Mouse (Mus musculus): ENCODE measurements around the gene Schip1.

The Schip1 gene

GRCm38 (mm10) chr3:68126284-68126856, 61.8 kb downstream of the Schip1 start:
- DNase-seq (ENCODE audit: low read depth, low spot score), result no peak

GRCm38 (mm10) chr3:68130386-68130785, 65.8 kb downstream of the Schip1 start:
- DNase-seq (ENCODE audit: low read depth, low spot score), result no peak

GRCm38 (mm10) chr3:68138833-68139627, 74.4 kb downstream of the Schip1 start:
- DNase-seq (ENCODE audit: low read depth, low spot score), result no peak

GRCm38 (mm10) chr3:68150688-68151087, 86.1 kb downstream of the Schip1 start:
- no peak for DNase-seq (ENCODE audit: low read depth, low spot score)

- no peak for DNase-seq (ENCODE audit: low read depth, low spot score)
Measured at GRCm38 (mm10) chr3:68160175-68160574, 95.6 kb downstream of the Schip1 start.

GRCm38 (mm10) chr3:68160760-68161159, 96.2 kb downstream of the Schip1 start:
- no peak for DNase-seq (ENCODE audit: low read depth, low spot score)

GRCm38 (mm10) chr3:68178248-68178647, 113.6 kb downstream of the Schip1 start:
- DNase-seq (ENCODE audit: low read depth, low spot score), result no peak

- DNase-seq (ENCODE audit: low read depth, low spot score), result no peak
Measured at GRCm38 (mm10) chr3:68187471-68187870, 122.9 kb downstream of the Schip1 start.

GRCm38 (mm10) chr3:68189100-68189499, 124.5 kb downstream of the Schip1 start:
- DNase-seq (ENCODE audit: low read depth, low spot score), result no peak

- DNase-seq (ENCODE audit: low read depth, low spot score), result no peak
Measured at GRCm38 (mm10) chr3:68196933-68197332, 132.3 kb downstream of the Schip1 start.

- no peak for DNase-seq (ENCODE audit: low read depth, low spot score)
Measured at GRCm38 (mm10) chr3:68201214-68201613, 136.6 kb downstream of the Schip1 start.

GRCm38 (mm10) chr3:68202162-68202902, 137.7 kb downstream of the Schip1 start:
- DNase-seq (ENCODE audit: low read depth, low spot score), result no peak

- DNase-seq (ENCODE audit: low read depth, low spot score), result no peak
Measured at GRCm38 (mm10) chr3:68203934-68204467, 139.4 kb downstream of the Schip1 start.

- DNase-seq (ENCODE audit: low read depth, low spot score), result no peak
Measured at GRCm38 (mm10) chr3:68210422-68210821, 145.8 kb downstream of the Schip1 start.

GRCm38 (mm10) chr3:68221452-68221851, 156.8 kb downstream of the Schip1 start:
- DNase-seq (ENCODE audit: low read depth, low spot score), result no peak

- DNase-seq (ENCODE audit: low read depth, low spot score), result no peak
Measured at GRCm38 (mm10) chr3:68239887-68240286, 175.3 kb downstream of the Schip1 start.

- DNase-seq (ENCODE audit: low read depth, low spot score), result no peak
Measured at GRCm38 (mm10) chr3:68243239-68243638, 178.6 kb downstream of the Schip1 start.

GRCm38 (mm10) chr3:68246154-68246553, 181.6 kb downstream of the Schip1 start:
- no peak for DNase-seq (ENCODE audit: low read depth, low spot score)

- no peak for DNase-seq (ENCODE audit: low read depth, low spot score)
Measured at GRCm38 (mm10) chr3:68250589-68250988, 186.0 kb downstream of the Schip1 start.

- no peak for DNase-seq (ENCODE audit: low read depth, low spot score)
Measured at GRCm38 (mm10) chr3:68252335-68252734, 187.7 kb downstream of the Schip1 start.

- DNase-seq (ENCODE audit: low read depth, low spot score), result no peak
Measured at GRCm38 (mm10) chr3:68262304-68262703, 197.7 kb downstream of the Schip1 start.

- no peak for DNase-seq (ENCODE audit: low read depth, low spot score)
Measured at GRCm38 (mm10) chr3:68267905-68268304, 203.3 kb downstream of the Schip1 start.
